In the genomic region with DNA sequence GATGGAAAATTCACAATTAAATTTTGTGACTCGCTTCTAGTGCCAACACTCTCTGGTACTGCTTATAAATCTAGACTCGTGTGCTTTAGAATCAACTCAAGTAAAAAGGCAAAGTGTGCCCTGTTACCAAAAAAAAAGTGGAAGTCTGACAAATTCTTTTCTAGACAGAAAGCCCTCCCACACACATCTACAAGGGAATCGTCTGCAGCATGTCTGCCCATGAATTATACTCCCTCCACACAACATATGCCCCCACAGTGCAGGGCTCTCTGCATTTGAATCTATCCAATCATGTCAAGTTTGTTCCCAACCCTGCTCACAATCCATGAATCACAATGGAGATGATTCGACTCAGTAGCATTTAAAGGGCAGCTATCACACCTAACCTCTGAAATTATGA, we compare ENCODE assay signal across 14 mouse cellular contexts.
DNase-seq lines count a peak whose midpoint lies in the region.
"Had no signal": no experiment of that assay in that cellular context is flagged by ENCODE, and none has a peak within 500 bp of the region (broad histone marks: within the 10 kb centered on the region; RNA-seq: fewer than 3 reads in every experiment).

No protein-coding gene starts in this region.

- DNase-seq in frontal cortex, adult 2 months (ENCODE audit: extremely low spot score in 1 of 2, low spot score in 1 of 2), result peak; percentile 52 to 71
- no peak for DNase-seq in frontal cortex, postnatal 14 days (ENCODE audit: low spot score in 2 of 2)
- peak; percentile 36 to 61 for DNase-seq in left cerebral cortex, adult 9 months (ENCODE audit: low spot score in 2 of 2)
- DNase-seq in left cerebral cortex, adult 11 months (ENCODE audit: low spot score), result no peak
- DNase-seq in right cerebral cortex, postnatal 10 days (ENCODE audit: low spot score in 2 of 2), result peak; percentile 49 to 77
- DNase-seq in adrenal gland, postnatal 36 days, result no peak
- no peak for DNase-seq in lung, adult 18-20 months
- DNase-seq: adrenal gland, postnatal 14 days; cerebellum, adult 9-11 months; heart, postnatal 4 days; kidney, postnatal 10 days; liver; retina, postnatal 1 day; thymus, postnatal 4 days had no signal

Comparison
In these comparisons a context has a peak if more than half of its experiments do, and no peak if none do; other contexts are left out.
1. DNase-seq: peak in frontal cortex, adult 2 months (2 of 2), left cerebral cortex, adult 9 months (2 of 2) and right cerebral cortex, postnatal 10 days (2 of 2); none in frontal cortex, postnatal 14 days (0 of 2), left cerebral cortex, adult 11 months (single experiment), adrenal gland, postnatal 36 days (0 of 2) and lung, adult 18-20 months (0 of 2).